Mouse (Mus musculus): Measurements from ENCODE around the gene Kansl2. TPM values are rescaled to one million over a fixed set of nuclear protein-coding genes. Genes with fewer than 3 reads are reported as not detected.

Gene Kansl2
- polyA plus RNA-seq, 1 experiment from 2014 or later = 42.3 TPM

- Histone ChIP-seq H3K4me2 (replicated peaks; ENCODE audit: low read depth) (no peak overlapping the region), H3K4me1 (replicated peaks; ENCODE audit: control insufficient read depth, insufficient read depth, low read length) (no peaks in the 10 kb centered on the region), H3K9me3 (ENCODE audit: control insufficient read depth) (no peaks in the 10 kb centered on the region), H3K36me3 (ENCODE audit: control insufficient read depth, insufficient read depth) (no peaks in the 10 kb centered on the region), H3K4me3 (ENCODE audit: low read depth, low read length) (no peak overlapping the region), H3K27me3 (replicated peaks; ENCODE audit: control insufficient read depth, insufficient read depth, low read length) (0 out of 2 replicates have a peak, but pooled peaks cover 10% of the 10 kb centered on the region), H3K27ac (ENCODE audit: low read depth, low read length) (no peak overlapping the region), H3K9ac (ENCODE audit: low read depth, low read length) (no peak overlapping the region)
- WGBS = 74% methylated on average over 5 of the region's 5 CpGs
- TF ChIP-seq CTCF (IDR thresholded peaks at IDR 0.05; ENCODE audit: low read depth) = no peak
- ATAC-seq = no peak
Measured at GRCm38 (mm10) chr15:98476281-98476680, 57.8 kb downstream of the Kansl2 start.

- Histone ChIP-seq H3K4me3 (ENCODE audit: low read depth, low read length) (no peak overlapping the region), H3K9me3 (ENCODE audit: control insufficient read depth) (no peaks in the 10 kb centered on the region), H3K4me1 (replicated peaks; ENCODE audit: control insufficient read depth, insufficient read depth, low read length) (no peaks in the 10 kb centered on the region), H3K36me3 (ENCODE audit: control insufficient read depth, insufficient read depth) (no peaks in the 10 kb centered on the region), H3K9ac (ENCODE audit: low read depth, low read length) (no peak overlapping the region), H3K27me3 (replicated peaks; ENCODE audit: control insufficient read depth, insufficient read depth, low read length) (0 out of 2 replicates have a peak, but pooled peaks cover 10% of the 10 kb centered on the region), H3K27ac (ENCODE audit: low read depth, low read length) (no peak overlapping the region), H3K4me2 (replicated peaks; ENCODE audit: low read depth) (no peak overlapping the region)
- peak; percentile 80 for TF ChIP-seq CTCF (IDR thresholded peaks at IDR 0.05; ENCODE audit: low read depth)
- no peak for ATAC-seq
- 47% methylated on average over 10 of the region's 10 CpGs for WGBS
Measured at GRCm38 (mm10) chr15:98475382-98475781, 58.7 kb downstream of the Kansl2 start.

GRCm38 (mm10) chr15:98474958-98475357 is 59.1 kb downstream of the Kansl2 start:
- Histone ChIP-seq H3K9me3 (ENCODE audit: control insufficient read depth) (no peaks in the 10 kb centered on the region), H3K4me1 (replicated peaks; ENCODE audit: control insufficient read depth, insufficient read depth, low read length) (no peaks in the 10 kb centered on the region), H3K9ac (ENCODE audit: low read depth, low read length) (no peak overlapping the region), H3K36me3 (ENCODE audit: control insufficient read depth, insufficient read depth) (no peaks in the 10 kb centered on the region), H3K4me3 (ENCODE audit: low read depth, low read length) (no peak overlapping the region), H3K27me3 (replicated peaks; ENCODE audit: control insufficient read depth, insufficient read depth, low read length) (0 out of 2 replicates have a peak, but pooled peaks cover 10% of the 10 kb centered on the region), H3K27ac (ENCODE audit: low read depth, low read length) (no peak overlapping the region), H3K4me2 (replicated peaks; ENCODE audit: low read depth) (no peak overlapping the region)
- 73% methylated on average over 10 of the region's 10 CpGs for WGBS
- ATAC-seq = no peak
- no peak for TF ChIP-seq CTCF (IDR thresholded peaks at IDR 0.05; ENCODE audit: low read depth)

DNA sequence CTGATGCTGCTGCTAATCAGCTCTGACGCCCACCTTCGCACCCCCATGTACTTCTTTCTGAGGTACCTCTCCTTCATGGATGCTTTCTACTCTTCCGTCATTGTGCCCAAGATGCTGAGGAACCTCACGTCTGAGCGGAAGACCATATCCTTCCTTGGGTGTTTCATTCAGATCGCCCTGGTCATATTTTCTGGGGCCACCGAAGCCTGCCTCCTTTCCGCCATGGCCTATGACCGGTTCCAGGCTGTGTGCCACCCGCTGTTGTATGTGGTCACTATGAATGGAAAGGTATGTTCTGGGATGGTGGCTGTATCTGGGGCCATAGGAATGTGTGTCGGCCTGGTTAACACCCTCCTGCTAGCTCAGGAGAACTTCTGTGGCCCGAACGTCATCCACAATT is 62.5 kb downstream of the Kansl2 start:
- ATAC-seq = no peak
- Histone ChIP-seq H3K4me3 (ENCODE audit: low read depth, low read length) (no peak overlapping the region), H3K27ac (ENCODE audit: low read depth, low read length) (no peak overlapping the region), H3K4me1 (replicated peaks; ENCODE audit: control insufficient read depth, insufficient read depth, low read length) (no peaks in the 10 kb centered on the region), H3K27me3 (replicated peaks; ENCODE audit: control insufficient read depth, insufficient read depth, low read length) (0 out of 2 replicates have a peak, but pooled peaks cover 7% of the 10 kb centered on the region), H3K4me2 (replicated peaks; ENCODE audit: low read depth) (no peak overlapping the region), H3K9me3 (ENCODE audit: control insufficient read depth) (no peaks in the 10 kb centered on the region), H3K9ac (ENCODE audit: low read depth, low read length) (no peak overlapping the region), H3K36me3 (ENCODE audit: control insufficient read depth, insufficient read depth) (no peaks in the 10 kb centered on the region)
- WGBS = 93% methylated on average over 13 of the region's 13 CpGs
- no peak for TF ChIP-seq CTCF (IDR thresholded peaks at IDR 0.05; ENCODE audit: low read depth)

GRCm38 (mm10) chr15:98469596-98469995 is 64.5 kb downstream of the Kansl2 start, which contains the start of gene OR5BS1P:
Gene OR5BS1P, plus strand, starts transcription at chr15:98469896.
- Histone ChIP-seq H3K4me2 (replicated peaks; ENCODE audit: low read depth) (no peak within 1 kb of the TSS), H3K9ac (ENCODE audit: low read depth, low read length) (no peak within 1 kb of the TSS), H3K27me3 (replicated peaks; ENCODE audit: control insufficient read depth, insufficient read depth, low read length) (0 out of 2 replicates have a peak, but pooled peaks cover 10% of the 10 kb centered on the region), H3K9me3 (ENCODE audit: control insufficient read depth) (no peaks in the 10 kb centered on the region), H3K4me1 (replicated peaks; ENCODE audit: control insufficient read depth, insufficient read depth, low read length) (no peaks in the 10 kb centered on the region), H3K36me3 (ENCODE audit: control insufficient read depth, insufficient read depth) (no peaks in the 10 kb centered on the region), H3K4me3 (ENCODE audit: low read depth, low read length) (no peak within 1 kb of the TSS), H3K27ac (ENCODE audit: low read depth, low read length) (no peak within 1 kb of the TSS)
- no peak for ATAC-seq
- WGBS = 86% methylated on average over 4 of the region's 4 CpGs
- no peak for TF ChIP-seq CTCF (IDR thresholded peaks at IDR 0.05; ENCODE audit: low read depth)

Small RNA genes lying within 50 kb of the gene (microRNA-seq; reads per million reads assigned to microRNA genes)
- gene Mir1291 = 1.1 reads per million

Other genes starting within 250 kb of the Kansl2 start
- 0.21 and 0.31 TPM in 2 replicates for gene Zfp641, start 238.1 kb downstream of the Kansl2 start, polyA plus RNA-seq (2015; fragmentation: Nextera tagmentation; extraction: Ambion mirVana)
- not detected in 2 replicates for gene Olfr285, start 216.9 kb downstream of the Kansl2 start, polyA plus RNA-seq (2015; fragmentation: Nextera tagmentation; extraction: Ambion mirVana)
- gene Olfr284, start 193.3 kb downstream of the Kansl2 start, polyA plus RNA-seq (2015; fragmentation: Nextera tagmentation; extraction: Ambion mirVana) = not detected in 2 replicates
- gene Olfr283, start 153.3 kb downstream of the Kansl2 start, polyA plus RNA-seq (2015; fragmentation: Nextera tagmentation; extraction: Ambion mirVana) = not detected in 2 replicates
- not detected in 2 replicates for gene Olfr282, start 103.0 kb downstream of the Kansl2 start, polyA plus RNA-seq (2015; fragmentation: Nextera tagmentation; extraction: Ambion mirVana)
- not detected in 2 replicates for gene Olfr281, start 81.7 kb downstream of the Kansl2 start, polyA plus RNA-seq (2015; fragmentation: Nextera tagmentation; extraction: Ambion mirVana)
- gene OR5BS1P, start 64.4 kb downstream of the Kansl2 start, polyA plus RNA-seq (2015; fragmentation: Nextera tagmentation; extraction: Ambion mirVana) = not detected in 2 replicates
- gene Lalba, start 51.5 kb downstream of the Kansl2 start, polyA plus RNA-seq (2015; fragmentation: Nextera tagmentation; extraction: Ambion mirVana) = 0.34 and 0.56 TPM in 2 replicates
- not detected in 2 replicates for gene Olfr279, start 41.9 kb downstream of the Kansl2 start, polyA plus RNA-seq (2015; fragmentation: Nextera tagmentation; extraction: Ambion mirVana)
- gene Ccnt1, start 36.7 kb upstream of the Kansl2 start, polyA plus RNA-seq (2015; fragmentation: Nextera tagmentation; extraction: Ambion mirVana) = 21.1 and 25.0 TPM in 2 replicates
- not detected in 2 replicates for gene 4930415O20Rik, start 36.7 kb upstream of the Kansl2 start, polyA plus RNA-seq (2015; fragmentation: Nextera tagmentation; extraction: Ambion mirVana)
- gene Adcy6, start 75.8 kb upstream of the Kansl2 start, polyA plus RNA-seq (2015; fragmentation: Nextera tagmentation; extraction: Ambion mirVana) = 10.6 and 11.1 TPM in 2 replicates
- 9.3 and 10.3 TPM in 2 replicates for gene Cacnb3, start 96.6 kb upstream of the Kansl2 start, polyA plus RNA-seq (2015; fragmentation: Nextera tagmentation; extraction: Ambion mirVana)
- gene Ddx23, start 128.6 kb upstream of the Kansl2 start, polyA plus RNA-seq (2015; fragmentation: Nextera tagmentation; extraction: Ambion mirVana) = 9.0 and 11.7 TPM in 2 replicates
- gene Rnd1, start 143.2 kb upstream of the Kansl2 start, polyA plus RNA-seq (2015; fragmentation: Nextera tagmentation; extraction: Ambion mirVana) = 1.1 and 1.4 TPM in 2 replicates
- 0.27 and 0.38 TPM in 2 replicates for gene Ccdc65, start 173.9 kb upstream of the Kansl2 start, polyA plus RNA-seq (2015; fragmentation: Nextera tagmentation; extraction: Ambion mirVana)
- 30.9 and 32.4 TPM in 2 replicates for gene Fkbp11, start 193.9 kb upstream of the Kansl2 start, polyA plus RNA-seq (2015; fragmentation: Nextera tagmentation; extraction: Ambion mirVana)
- 31.8 and 35.3 TPM in 2 replicates for gene Arf3, start 228.9 kb upstream of the Kansl2 start, polyA plus RNA-seq (2015; fragmentation: Nextera tagmentation; extraction: Ambion mirVana)
- gene Wnt10b, start 243.9 kb upstream of the Kansl2 start, polyA plus RNA-seq (2015; fragmentation: Nextera tagmentation; extraction: Ambion mirVana) = 0.08 TPM in 1 of 2 replicates, not detected in the other